Mouse (Mus musculus) G1E (cell line): ENCODE data around the gene Lilra6. TPM values are rescaled to one million over a fixed set of nuclear protein-coding genes. Genes with fewer than 3 reads are reported as not detected.
"Not testable (repeated sequence)": the region's sequence is repeated elsewhere in the genome, so short reads cannot be mapped to it uniquely, and the experiment has no call there.

Experiments used
- ATAC-seq: 2 replicates; pipeline ENCODE4 v1.8.0; 2016; ENCODE audit warnings: mild to moderate bottlenecking; ENCODE audit not compliant: insufficient number of reproducible peaks, poor library complexity, low FRiP score, severe bottlenecking; ENCODE audit errors: extremely low read depth
- DNase-seq: peaks from one replicate; pipeline ENCODE4 v3.0.0; 2012; ENCODE audit warnings: low spot score
- H3K27me3 ChIP-seq: 2 replicates; pipeline ENCODE4 v1.6.1; 2012; ENCODE audit warnings: mild to moderate bottlenecking, low read length, inconsistent platforms; ENCODE audit not compliant: insufficient read depth
- H3K36me3 ChIP-seq: replicated peaks from 2 replicates; pipeline ENCODE3; 2012; ENCODE audit warnings: mild to moderate bottlenecking, inconsistent platforms
- H3K4me1 ChIP-seq: 2 replicates; pipeline ENCODE4 v1.6.1; 2012; ENCODE audit warnings: low read depth, low read length, inconsistent platforms, mixed read lengths; ENCODE audit not compliant: insufficient read depth
- H3K4me3 ChIP-seq: 2 replicates; pipeline ENCODE4 v1.5.1; 2012; ENCODE audit warnings: low read depth, mild to moderate bottlenecking, inconsistent platforms, low read length, moderate library complexity, mixed read lengths
- H3K9me3 ChIP-seq: replicated peaks from 2 replicates; pipeline ENCODE4 v1.6.1; 2012; ENCODE audit warnings: inconsistent platforms
- CTCF ChIP-seq: IDR thresholded peaks from 2 replicates; pipeline ENCODE4 v1.5.1; 2012; ENCODE audit warnings: low read depth, low read length, inconsistent platforms, mixed read lengths
- GATA1 ChIP-seq: IDR thresholded peaks from 2 replicates; pipeline ENCODE4 v1.6.1; 2012; ENCODE audit warnings: borderline replicate concordance, low read length, inconsistent platforms, mixed read lengths
- GATA2 ChIP-seq: IDR thresholded peaks from 2 replicates; pipeline ENCODE4 v1.6.1; 2012; ENCODE audit warnings: low read depth, low read length, inconsistent platforms, borderline replicate concordance
- POLR2AphosphoS5 ChIP-seq: IDR thresholded peaks from 2 replicates; pipeline ENCODE4 v1.6.1; 2012; ENCODE audit warnings: low read depth, low read length, inconsistent platforms; ENCODE audit not compliant: insufficient replicate concordance
- TAL1 ChIP-seq: conservative IDR thresholded peaks from 2 replicates; pipeline ENCODE4 v1.6.1; 2012; ENCODE audit warnings: low read depth, low read length, inconsistent platforms, mixed read lengths
- polyA plus RNA-seq: library from polyadenylated mRNA; stranded (reverse); fragments of >175 nt; gene quantifications from 2 replicates; pipeline ENCODE4 v1.2.3, GENCODE M21; 2012
- total RNA-seq, 2 experiments: library from RNA; stranded (forward) in 1 of 2; stranded (reverse) in 1 of 2; fragments of 200-1000 nt in 1 of 2; fragments of >200 nt in 1 of 2; fragmentation: Nextera tagmentation in 1 of 2; gene quantifications; 2 replicates each; pipeline ENCODE4 v1.2.3; 2014 to 2017

Gene Lilra6
- total and polyA plus RNA-seq, 3 experiments: 2.1 TPM; not detected in 2

GRCm38 (mm10) chr7:3939866-3940525, 24.7 kb upstream of the Lilra6 start:
- H3K9me3 ChIP-seq: no peaks in the 10 kb centered on the region
- no peak for TF ChIP-seq GATA1
- TF ChIP-seq GATA2: no peak
- TF ChIP-seq POLR2AphosphoS5: no peak
- no peak for TF ChIP-seq TAL1
- no peak for TF ChIP-seq CTCF
- ATAC-seq (no peak), DNase-seq (no peak)
- H3K4me3 ChIP-seq: no peak overlapping the region
- no peaks in the 10 kb centered on the region for H3K27me3 ChIP-seq
- no peaks in the 10 kb centered on the region for H3K36me3 ChIP-seq
- H3K4me1 ChIP-seq: no peaks in the 10 kb centered on the region

- not testable (repeated sequence) for H3K4me1 ChIP-seq, DNase-seq, H3K36me3 ChIP-seq, H3K9me3 ChIP-seq, H3K27me3 ChIP-seq, H3K4me3 ChIP-seq
- peak; percentile 1; the same call in 1 of the 2 replicates for ATAC-seq
Measured at GRCm38 (mm10) chr7:3935473-3935872, 20.2 kb upstream of the Lilra6 start.

GRCm38 (mm10) chr7:3903704-3904103, 11.6 kb downstream of the Lilra6 start:
- no peaks in the 10 kb centered on the region for H3K9me3 ChIP-seq
- H3K36me3 ChIP-seq: no peaks in the 10 kb centered on the region
- DNase-seq (no peak), ATAC-seq (no peak)
- no peak for TF ChIP-seq POLR2AphosphoS5
- TF ChIP-seq CTCF: 0 out of 2 replicates have a peak, but pooled peaks have one; percentile 13
- H3K27me3 ChIP-seq: no peaks in the 10 kb centered on the region
- no peaks in the 10 kb centered on the region for H3K4me1 ChIP-seq
- no peak overlapping the region for H3K4me3 ChIP-seq

GRCm38 (mm10) chr7:3898036-3898590, 17.2 kb downstream of the Lilra6 start, which contains the start of gene Gm14548:
TSS of gene Gm14548 (minus strand) at chr7:3898120.
- not testable (repeated sequence) for H3K4me3 ChIP-seq, H3K4me1 ChIP-seq, H3K9me3 ChIP-seq, H3K36me3 ChIP-seq, H3K27me3 ChIP-seq
- DNase-seq (peak; percentile 5), ATAC-seq (peak; percentile 57)

- DNase-seq, H3K4me3 ChIP-seq, H3K27me3 ChIP-seq, H3K4me1 ChIP-seq, H3K9me3 ChIP-seq, ATAC-seq, H3K36me3 ChIP-seq: not testable (repeated sequence)
Measured at GRCm38 (mm10) chr7:3875032-3875431, 40.3 kb downstream of the Lilra6 start.

Other genes with a start within 250 kb of the Lilra6 start
- 8.2 and 9.0 TPM in 2 replicates for gene Leng1, start 249.7 kb downstream of the Lilra6 start, total RNA-seq (2014; fragmentation: Nextera tagmentation)
- gene Leng1, start 249.7 kb downstream of the Lilra6 start, total RNA-seq (2017): 7.6 and 7.7 TPM in 2 replicates
- gene Leng1, start 249.7 kb downstream of the Lilra6 start, polyA plus RNA-seq: 10.4 and 11.0 TPM in 2 replicates
- 14.7 and 16.2 TPM in 2 replicates for gene Tmc4, start 237.9 kb downstream of the Lilra6 start, total RNA-seq (2014; fragmentation: Nextera tagmentation)
- 4.6 and 5.5 TPM in 2 replicates for gene Tmc4, start 237.9 kb downstream of the Lilra6 start, total RNA-seq (2017)
- 1.4 and 1.8 TPM in 2 replicates for gene Tmc4, start 237.9 kb downstream of the Lilra6 start, polyA plus RNA-seq
- 7.8 and 8.4 TPM in 2 replicates for gene Tsen34, start 222.6 kb downstream of the Lilra6 start, total RNA-seq (2014; fragmentation: Nextera tagmentation)
- 17.0 and 28.6 TPM in 2 replicates for gene Tsen34, start 222.6 kb downstream of the Lilra6 start, total RNA-seq (2017)
- gene Tsen34, start 222.6 kb downstream of the Lilra6 start, polyA plus RNA-seq: 70.3 and 100 TPM in 2 replicates
- gene Mboat7, start 222.0 kb downstream of the Lilra6 start, total RNA-seq (2014; fragmentation: Nextera tagmentation): 36.2 and 38.0 TPM in 2 replicates
- 20.6 and 21.3 TPM in 2 replicates for gene Mboat7, start 222.0 kb downstream of the Lilra6 start, total RNA-seq (2017)
- gene Mboat7, start 222.0 kb downstream of the Lilra6 start, polyA plus RNA-seq: 57.0 and 67.4 TPM in 2 replicates
- gene Rps9, start 211.5 kb downstream of the Lilra6 start, total RNA-seq (2014; fragmentation: Nextera tagmentation): 1,085 and 1,090 TPM in 2 replicates
- gene Rps9, start 211.5 kb downstream of the Lilra6 start, total RNA-seq (2017): 2,177 and 2,187 TPM in 2 replicates
- gene Rps9, start 211.5 kb downstream of the Lilra6 start, polyA plus RNA-seq: 598 and 1,340 TPM in 2 replicates
- gene Pirb, start 195.1 kb downstream of the Lilra6 start, total RNA-seq (2014; fragmentation: Nextera tagmentation): 0.53 and 0.63 TPM in 2 replicates
- 7.8 and 8.9 TPM in 2 replicates for gene Pirb, start 195.1 kb downstream of the Lilra6 start, total RNA-seq (2017)
- gene Pirb, start 195.1 kb downstream of the Lilra6 start, polyA plus RNA-seq: 0.12 and 0.18 TPM in 2 replicates
- 0.53 TPM in 1 of 2 replicates, not detected in the other for gene Gm15448, start 89.8 kb downstream of the Lilra6 start, total RNA-seq (2014; fragmentation: Nextera tagmentation)
- 0.87 and 1.5 TPM in 2 replicates for gene Gm15448, start 89.8 kb downstream of the Lilra6 start, total RNA-seq (2017)
- gene Gm15448, start 89.8 kb downstream of the Lilra6 start, polyA plus RNA-seq: not detected in 2 replicates
- 0.83 TPM in 1 of 2 replicates, not detected in the other for gene Pira2, start 70.5 kb downstream of the Lilra6 start, total RNA-seq (2014; fragmentation: Nextera tagmentation)
- 0.76 and 0.99 TPM in 2 replicates for gene Pira2, start 70.5 kb downstream of the Lilra6 start, total RNA-seq (2017)
- gene Pira2, start 70.5 kb downstream of the Lilra6 start, polyA plus RNA-seq: not detected in 2 replicates
- gene Gm14548, start 17.4 kb downstream of the Lilra6 start, total RNA-seq (2014; fragmentation: Nextera tagmentation): 0.53 and 1.2 TPM in 2 replicates
- 4.8 and 4.9 TPM in 2 replicates for gene Gm14548, start 17.4 kb downstream of the Lilra6 start, total RNA-seq (2017)
- gene Gm14548, start 17.4 kb downstream of the Lilra6 start, polyA plus RNA-seq: not detected in 2 replicates
- 0.45 TPM in 1 of 2 replicates, not detected in the other for gene Lair1, start 147.7 kb upstream of the Lilra6 start, total RNA-seq (2014; fragmentation: Nextera tagmentation)
- gene Lair1, start 147.7 kb upstream of the Lilra6 start, total RNA-seq (2017): 3.4 and 4.3 TPM in 2 replicates
- 0.02 and 0.03 TPM in 2 replicates for gene Lair1, start 147.7 kb upstream of the Lilra6 start, polyA plus RNA-seq
- gene Ttyh1, start 203.9 kb upstream of the Lilra6 start, total RNA-seq (2014; fragmentation: Nextera tagmentation): not detected in 2 replicates
- 0.06 and 0.11 TPM in 2 replicates for gene Ttyh1, start 203.9 kb upstream of the Lilra6 start, total RNA-seq (2017)
- not detected in 2 replicates for gene Ttyh1, start 203.9 kb upstream of the Lilra6 start, polyA plus RNA-seq
- gene Leng8, start 221.5 kb upstream of the Lilra6 start, total RNA-seq (2014; fragmentation: Nextera tagmentation): 125 and 154 TPM in 2 replicates
- 37.5 and 40.8 TPM in 2 replicates for gene Leng8, start 221.5 kb upstream of the Lilra6 start, total RNA-seq (2017)
- 132 and 135 TPM in 2 replicates for gene Leng8, start 221.5 kb upstream of the Lilra6 start, polyA plus RNA-seq
- 4.6 and 5.4 TPM in 2 replicates for gene Leng9, start 234.9 kb upstream of the Lilra6 start, total RNA-seq (2014; fragmentation: Nextera tagmentation)
- 3.7 TPM in 2 replicates for gene Leng9, start 234.9 kb upstream of the Lilra6 start, total RNA-seq (2017)
- 1.8 and 2.9 TPM in 2 replicates for gene Leng9, start 234.9 kb upstream of the Lilra6 start, polyA plus RNA-seq
- 1.3 TPM in 1 of 2 replicates, not detected in the other for gene Cdc42ep5, start 249.4 kb upstream of the Lilra6 start, total RNA-seq (2014; fragmentation: Nextera tagmentation)
- gene Cdc42ep5, start 249.4 kb upstream of the Lilra6 start, total RNA-seq (2017): 0.33 and 0.52 TPM in 2 replicates
- gene Cdc42ep5, start 249.4 kb upstream of the Lilra6 start, polyA plus RNA-seq: 0.62 and 0.83 TPM in 2 replicates